Mouse (Mus musculus): Measurements from ENCODE around the gene Ptprn.

GRCm38 (mm10) chr1:75239591-75239990, 24.7 kb downstream of the Ptprn start:
- TF ChIP-seq POLR2A (IDR thresholded peaks at IDR 0.05; ENCODE audit: borderline replicate concordance, insufficient read depth, low read length): no peak
- TF ChIP-seq CTCF (IDR thresholded peaks at IDR 0.05; ENCODE audit: borderline replicate concordance, insufficient read depth, low read depth, low read length): no peak

Data from cerebellum, adult 2 months (tissue).